Comparison of ENCODE assay signal across 9 mouse cellular contexts in genomic region chr15:85654791-85655190, GRCm38 (mm10).
DNase-seq lines count a peak whose midpoint lies in the region; ATAC-seq and TF ChIP-seq lines count a peak whose summit lies in the region.
"Had no signal": no experiment of that assay in that cellular context is flagged by ENCODE, and none has a peak within 500 bp of the region (broad histone marks: within the 10 kb centered on the region; RNA-seq: fewer than 3 reads in every experiment).

No protein-coding gene starts in this region.

- WGBS in cerebellum, adult 2 months = 6% methylated on average over 3 of the region's 3 CpGs
- 87% methylated on average over 3 of the region's 3 CpGs for WGBS in kidney, postnatal 0 days
- WGBS in macrophage (ENCODE audit: missing documents) = 100% methylated on average over 3 of the region's 3 CpGs

- H3K9me3 ChIP-seq in kidney, postnatal 0 days (replicated peaks; ENCODE audit: low read length) = no peaks in the 10 kb centered on the region

- peak overlapping the region; percentile 80 for H3K27ac ChIP-seq in cerebellum, adult 2 months (ENCODE audit: insufficient read depth, low read length)
- H3K27ac ChIP-seq in kidney, postnatal 0 days = peak overlapping the region; percentile 34; the same call in 1 of the 2 replicates
- H3K27ac ChIP-seq in bone marrow macrophage, adult 2 months (ENCODE audit: insufficient read depth, low read depth, low read length) = peak overlapping the region; percentile 82
- H3K27ac ChIP-seq in macrophage = peak overlapping the region; percentile 88

- no peak for TF ChIP-seq CTCF in cerebellum, adult 2 months (IDR thresholded peaks at IDR 0.05; ENCODE audit: borderline replicate concordance, insufficient read depth, low read depth, low read length)
- TF ChIP-seq CTCF in kidney, postnatal 0 days (IDR thresholded peaks at IDR 0.05; ENCODE audit: low read depth) = no peak
- TF ChIP-seq CTCF in bone marrow macrophage, adult 2 months (IDR thresholded peaks at IDR 0.05; ENCODE audit: low read depth, low read length) = no peak

- H3K4me1 ChIP-seq in cerebellum, adult 2 months (ENCODE audit: control insufficient read depth, insufficient read depth, low read length) = peaks cover 32% of the 10 kb centered on the region
- peaks cover 32% of the 10 kb centered on the region for H3K4me1 ChIP-seq in kidney, postnatal 0 days (replicated peaks; ENCODE audit: insufficient read depth, low read length)
- peaks cover 33% of the 10 kb centered on the region for H3K4me1 ChIP-seq in bone marrow macrophage, adult 2 months (ENCODE audit: control insufficient read depth, insufficient read depth, low read length)

- H3K79me2 ChIP-seq in macrophage (ENCODE audit: inconsistent target) = peaks cover 59% of the 10 kb centered on the region

- H3K4me2 ChIP-seq in kidney, postnatal 0 days (ENCODE audit: low read length) = peak overlapping the region; percentile 93; the same call in 1 of the 2 replicates
- H3K4me2 ChIP-seq: liver, embryonic 11.5 days had no signal

- H3K36me3 ChIP-seq in kidney, postnatal 0 days (ENCODE audit: insufficient read depth, low read length) = no peaks in the 10 kb centered on the region
- H3K36me3 ChIP-seq in macrophage (ENCODE audit: inconsistent target) = no peaks in the 10 kb centered on the region

- ATAC-seq in kidney, postnatal 0 days (replicated peaks; ENCODE audit: low FRiP score, low read depth) = no peak

- H3K27me3 ChIP-seq in cerebellum, adult 2 months (ENCODE audit: control insufficient read depth, insufficient read depth, low read length) = no peaks in the 10 kb centered on the region
- no peaks in the 10 kb centered on the region for H3K27me3 ChIP-seq in kidney, postnatal 0 days (ENCODE audit: insufficient read depth, low read length)

- H3K4me3 ChIP-seq in cerebellum, adult 2 months (replicated peaks; ENCODE audit: insufficient read depth, low read depth, low read length) = peak overlapping the region; percentile 57
- H3K4me3 ChIP-seq in kidney, postnatal 0 days (replicated peaks; ENCODE audit: low read depth, low read length) = no peak overlapping the region
- peak overlapping the region; percentile 65 for H3K4me3 ChIP-seq in bone marrow macrophage, adult 2 months (ENCODE audit: insufficient read depth, low read length)
- H3K4me3 ChIP-seq in macrophage (ENCODE audit: inconsistent target) = peak overlapping the region; percentile 34; the same call in 1 of the 2 replicates

- TF ChIP-seq POLR2A in cerebellum, adult 2 months (IDR thresholded peaks at IDR 0.05; ENCODE audit: borderline replicate concordance, insufficient read depth, low read length) = no peak
- TF ChIP-seq POLR2A in bone marrow macrophage, adult 2 months (IDR thresholded peaks at IDR 0.05; ENCODE audit: borderline replicate concordance, low read depth, low read length) = no peak

- peak; percentile 38 to 43 for DNase-seq in cerebellum, adult 2 months
- no peak for DNase-seq in cerebellum, adult 18-20 months
- DNase-seq in kidney, postnatal 0 days (ENCODE audit: low spot score) = no peak
- DNase-seq in kidney, postnatal 36 days = no peak
- no peak for DNase-seq in thymus, postnatal 4 days
- no peak for DNase-seq in frontal cortex, postnatal 10 days (ENCODE audit: low spot score in 2 of 2)

- H3K9ac ChIP-seq in kidney, postnatal 0 days (ENCODE audit: low read depth, low read length) = peak overlapping the region; percentile 5; the same call in 1 of the 2 replicates

Comparison
In these comparisons a context has a peak if more than half of its experiments do, and no peak if none do; other contexts are left out.
1. DNase-seq: peak in cerebellum, adult 2 months (2 of 2); none in cerebellum, adult 18-20 months (0 of 2), kidney, postnatal 0 days (single experiment), kidney, postnatal 36 days (0 of 2), thymus, postnatal 4 days (single experiment) and frontal cortex, postnatal 10 days (0 of 2).
2. H3K27ac ChIP-seq: peak in every context shown above with its lines; median percentile 88 in macrophage; 82 in bone marrow macrophage, adult 2 months; 80 in cerebellum, adult 2 months; 34 in kidney, postnatal 0 days.